Mouse (Mus musculus): Measurements from ENCODE around the gene Tmem51. TPM values are rescaled to one million over a fixed set of nuclear protein-coding genes. Genes with fewer than 3 reads are reported as not detected.

Tmem51 gene
- polyA plus RNA-seq, 1 experiment = not detected

DNA sequence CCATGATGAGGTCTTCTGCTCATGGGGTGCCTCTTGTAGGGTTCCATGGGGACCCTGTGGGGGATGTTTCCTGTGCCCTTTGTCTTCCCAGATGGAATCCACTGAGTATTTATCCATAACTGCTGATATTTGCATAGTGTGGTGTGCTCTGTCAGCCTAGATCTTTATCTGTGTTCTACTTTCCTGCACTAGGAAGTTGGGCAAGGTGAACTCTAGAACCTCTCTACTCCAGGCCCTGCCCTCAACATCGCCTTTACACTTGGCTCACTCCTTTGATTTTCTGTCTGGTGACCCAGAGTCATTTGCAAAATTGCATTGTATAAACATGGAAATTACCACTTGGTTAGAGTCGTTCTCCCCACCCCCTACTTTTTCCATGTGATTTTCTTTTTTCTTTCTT lies 59.6 kb downstream of the Tmem51 start:
- H3ac ChIP-seq (ENCODE audit: control insufficient read depth, insufficient read length) = no peak overlapping the region
- no peaks in the 10 kb centered on the region for H3K36me3 ChIP-seq (ENCODE audit: control insufficient read depth, insufficient read depth)
- no peaks in the 10 kb centered on the region for H3K79me2 ChIP-seq (ENCODE audit: control insufficient read depth, insufficient read depth)
- no peak overlapping the region for H3K4me2 ChIP-seq (ENCODE audit: low read depth)
- no peak overlapping the region for H3K4me3 ChIP-seq
- H3K27me3 ChIP-seq (ENCODE audit: control insufficient read depth, insufficient read depth, insufficient read length) = no peaks in the 10 kb centered on the region
- no peak for TF ChIP-seq SRF (IDR thresholded peaks at IDR 0.05; ENCODE audit: control insufficient read depth, insufficient read length, low read depth)
- TF ChIP-seq MAX (IDR thresholded peaks at IDR 0.05; ENCODE audit: low read depth) = no peak
- TF ChIP-seq POLR2AphosphoS2 (IDR thresholded peaks at IDR 0.05; ENCODE audit: insufficient read length, low read depth) = no peak
- no peak for TF ChIP-seq USF1 (IDR thresholded peaks at IDR 0.05; ENCODE audit: low read depth)
- no peak for TF ChIP-seq E2F4 (IDR thresholded peaks at IDR 0.05; ENCODE audit: insufficient read depth)

DNA sequence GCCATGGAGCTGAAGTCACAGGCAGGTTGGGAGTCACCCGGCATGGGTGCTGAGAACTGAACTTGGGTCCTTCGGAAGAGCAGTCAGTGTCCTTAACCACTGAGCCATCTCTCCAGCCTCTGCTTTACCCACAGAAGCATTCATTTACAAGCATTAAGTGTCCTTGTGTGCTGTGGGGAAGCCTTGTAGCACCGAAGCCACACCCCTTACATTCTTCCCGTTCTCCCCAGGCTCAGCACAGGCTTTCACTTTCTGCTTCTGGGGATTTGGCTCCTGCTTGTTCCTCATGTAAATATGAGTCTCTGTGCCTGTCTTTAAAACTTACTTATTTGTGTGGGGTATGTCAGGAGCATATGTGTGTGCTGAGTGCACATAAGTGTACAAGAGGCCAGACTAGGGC lies 60.9 kb downstream of the Tmem51 start:
- Histone ChIP-seq H3K4me3 (no peak overlapping the region), H3K27me3 (ENCODE audit: control insufficient read depth, insufficient read depth, insufficient read length) (no peaks in the 10 kb centered on the region), H3ac (ENCODE audit: control insufficient read depth, insufficient read length) (no peak overlapping the region), H3K36me3 (ENCODE audit: control insufficient read depth, insufficient read depth) (no peaks in the 10 kb centered on the region), H3K4me2 (ENCODE audit: low read depth) (no peak overlapping the region), H3K79me2 (ENCODE audit: control insufficient read depth, insufficient read depth) (no peaks in the 10 kb centered on the region)
- TF ChIP-seq MYOD1 (IDR thresholded peaks at IDR 0.05; ENCODE audit: control insufficient read depth in 1 of 3, insufficient read length in 2 of 3, low read depth in 2 of 3) (no peak), E2F4 (IDR thresholded peaks at IDR 0.05; ENCODE audit: insufficient read depth) (no peak), MAX (IDR thresholded peaks at IDR 0.05; ENCODE audit: low read depth) (no peak), CEBPB (IDR thresholded peaks at IDR 0.05; ENCODE audit: insufficient read depth, poor library complexity, severe bottlenecking) (no peak), POLR2AphosphoS2 (IDR thresholded peaks at IDR 0.05; ENCODE audit: insufficient read length, low read depth) (no peak), TCF12 (IDR thresholded peaks at IDR 0.05; ENCODE audit: insufficient read depth, poor library complexity, severe bottlenecking) (no peak)

DNA sequence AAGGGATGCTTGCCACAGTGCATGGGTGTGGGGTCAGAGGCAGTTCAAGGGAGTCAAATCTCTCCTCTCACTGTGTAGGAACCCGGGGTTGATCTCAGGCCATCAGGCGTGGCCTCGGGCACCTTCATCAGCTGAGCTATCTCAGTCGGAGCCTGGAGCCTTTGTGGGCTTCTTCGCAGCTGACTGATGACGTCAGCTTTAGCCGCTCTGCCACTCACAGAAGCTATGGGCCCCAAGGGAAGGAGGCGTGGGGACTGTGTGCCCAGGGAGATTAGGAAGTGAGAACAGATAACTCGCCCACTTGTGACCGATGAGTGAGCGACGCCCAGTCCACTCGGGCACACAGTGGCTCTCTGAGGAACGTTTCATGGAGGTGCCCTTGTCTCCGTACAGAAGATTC lies 66.4 kb downstream of the Tmem51 start:
- H3ac ChIP-seq (ENCODE audit: control insufficient read depth, insufficient read length) = no peak overlapping the region
- peaks cover 12% of the 10 kb centered on the region for H3K27me3 ChIP-seq (ENCODE audit: control insufficient read depth, insufficient read depth, insufficient read length)
- no peaks in the 10 kb centered on the region for H3K79me2 ChIP-seq (ENCODE audit: control insufficient read depth, insufficient read depth)
- H3K36me3 ChIP-seq (ENCODE audit: control insufficient read depth, insufficient read depth) = no peaks in the 10 kb centered on the region
- no peak for TF ChIP-seq POLR2AphosphoS2 (IDR thresholded peaks at IDR 0.05; ENCODE audit: insufficient read length, low read depth)
- TF ChIP-seq TCF3 (IDR thresholded peaks at IDR 0.05; ENCODE audit: insufficient read length, low read depth) = no peak
- TF ChIP-seq REST (IDR thresholded peaks at IDR 0.05; ENCODE audit: insufficient read depth, insufficient read length) = no peak
- TF ChIP-seq MAX (IDR thresholded peaks at IDR 0.05; ENCODE audit: low read depth) = no peak
- no peak overlapping the region for H3K4me3 ChIP-seq
- H3K4me2 ChIP-seq (ENCODE audit: low read depth) = no peak overlapping the region

DNA sequence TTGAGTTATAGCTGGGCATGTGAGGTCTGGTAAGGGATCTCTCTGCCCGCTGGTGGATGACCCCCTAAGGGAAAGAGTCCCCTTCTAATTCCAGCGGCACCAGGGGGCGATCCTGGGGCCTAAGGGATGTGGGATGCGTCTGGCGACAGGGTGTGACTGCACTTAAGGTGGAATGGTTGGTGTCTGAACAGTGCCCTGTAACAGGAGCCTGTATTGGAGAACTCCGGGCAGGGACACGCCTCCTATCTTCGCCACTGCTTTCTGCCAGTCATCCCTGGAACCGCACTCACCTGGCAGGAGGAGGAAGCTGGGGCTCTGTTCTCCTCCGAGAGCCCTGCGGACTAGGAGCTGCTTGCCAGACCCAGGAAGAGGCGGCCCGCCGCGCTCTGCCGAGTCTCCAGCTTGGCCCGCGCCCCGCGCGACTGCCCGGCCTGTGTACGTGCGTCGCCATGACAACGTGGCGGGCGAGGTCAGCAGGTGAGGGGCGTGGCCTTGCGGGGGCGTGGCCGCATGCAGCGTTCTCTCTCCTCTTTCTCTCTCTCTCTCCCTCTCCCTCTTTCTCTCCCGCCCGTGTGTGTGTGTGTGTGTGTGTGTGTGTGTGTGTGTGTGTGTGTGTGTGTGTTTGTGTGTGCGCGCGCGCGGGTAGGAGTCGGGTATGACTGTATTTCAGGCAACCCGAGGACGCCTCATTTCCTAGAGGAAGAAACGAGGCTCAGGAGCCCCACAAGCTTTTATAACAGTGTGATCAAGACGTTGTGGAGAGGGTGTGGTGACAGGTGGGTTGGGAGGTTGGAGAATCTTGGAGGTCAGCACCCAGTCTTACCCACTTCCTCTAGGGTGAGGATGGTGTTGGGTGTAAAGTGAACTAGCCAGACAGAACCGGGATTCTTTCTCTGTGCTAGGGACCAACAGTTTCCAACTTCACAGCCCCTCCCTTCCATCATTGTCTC lies 69.2 kb downstream of the Tmem51 start, which contains the start of gene Fhad1:
Fhad1 (minus strand) TSS at position 424 of the 950 bp plus-strand sequence.
- Histone ChIP-seq H3ac (ENCODE audit: control insufficient read depth, insufficient read length) (no peak within 1 kb of the TSS), H3K36me3 (ENCODE audit: control insufficient read depth, insufficient read depth) (no peaks in the 10 kb centered on the region), H3K4me2 (ENCODE audit: low read depth) (no peak within 1 kb of the TSS), H3K27me3 (ENCODE audit: control insufficient read depth, insufficient read depth, insufficient read length) (peaks cover 12% of the 10 kb centered on the region), H3K4me3 (no peak within 1 kb of the TSS), H3K79me2 (ENCODE audit: control insufficient read depth, insufficient read depth) (no peaks in the 10 kb centered on the region)
- TF ChIP-seq SRF (IDR thresholded peaks at IDR 0.05; ENCODE audit: control insufficient read depth, insufficient read length, low read depth) (no peak), TCF3 (IDR thresholded peaks at IDR 0.05; ENCODE audit: insufficient read length, low read depth) (no peak), REST (IDR thresholded peaks at IDR 0.05; ENCODE audit: insufficient read depth, insufficient read length) (no peak), E2F4 (IDR thresholded peaks at IDR 0.05; ENCODE audit: insufficient read depth) (no peak), MYOD1 (IDR thresholded peaks at IDR 0.05; ENCODE audit: control insufficient read depth in 1 of 3, insufficient read length in 2 of 3, low read depth in 2 of 3) (no peak), MAX (IDR thresholded peaks at IDR 0.05; ENCODE audit: low read depth) (no peak), MYOG (IDR thresholded peaks at IDR 0.05; ENCODE audit: control insufficient read depth in 1 of 3, insufficient read depth in 1 of 3, insufficient read length in 2 of 3, low read depth in 2 of 3) (no peak), TCF12 (IDR thresholded peaks at IDR 0.05; ENCODE audit: insufficient read depth, poor library complexity, severe bottlenecking) (no peak), USF1 (IDR thresholded peaks at IDR 0.05; ENCODE audit: low read depth) (no peak), POLR2A (IDR thresholded peaks at IDR 0.05; ENCODE audit: insufficient read length, low read depth) (no peak), CEBPB (IDR thresholded peaks at IDR 0.05; ENCODE audit: insufficient read depth, poor library complexity, severe bottlenecking) (no peak)

DNA sequence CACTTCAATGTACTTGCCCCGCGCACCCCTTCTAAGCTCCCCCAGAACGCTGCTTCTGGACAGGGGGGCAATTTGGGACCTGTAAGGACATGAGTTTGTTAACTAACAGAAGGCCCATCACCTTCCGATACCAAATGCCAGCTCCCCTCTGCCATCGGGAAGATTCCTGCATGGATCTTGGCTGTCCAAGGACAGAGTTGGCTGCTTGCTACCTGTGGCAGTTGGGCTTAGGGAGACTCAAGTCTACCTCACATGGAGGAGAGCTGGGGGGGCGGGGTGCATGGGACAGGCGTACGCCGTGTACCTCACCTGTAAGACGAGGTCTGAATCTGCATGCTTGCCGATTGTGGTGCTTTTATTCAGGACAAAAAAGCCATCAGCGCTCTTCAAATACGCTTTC lies 72.9 kb downstream of the Tmem51 start:
- Histone ChIP-seq H3ac (ENCODE audit: control insufficient read depth, insufficient read length) (no peak overlapping the region), H3K27me3 (ENCODE audit: control insufficient read depth, insufficient read depth, insufficient read length) (peaks cover 7% of the 10 kb centered on the region)

More for the DNA sequence above, 72.9 kb downstream of the Tmem51 start:
- Histone ChIP-seq H3K4me2 (ENCODE audit: low read depth) (no peak overlapping the region), H3K4me3 (no peak overlapping the region), H3K36me3 (ENCODE audit: control insufficient read depth, insufficient read depth) (no peaks in the 10 kb centered on the region), H3K79me2 (ENCODE audit: control insufficient read depth, insufficient read depth) (no peaks in the 10 kb centered on the region)
- TF ChIP-seq POLR2A (IDR thresholded peaks at IDR 0.05; ENCODE audit: insufficient read length, low read depth) (no peak), TCF3 (IDR thresholded peaks at IDR 0.05; ENCODE audit: insufficient read length, low read depth) (no peak), SRF (IDR thresholded peaks at IDR 0.05; ENCODE audit: control insufficient read depth, insufficient read length, low read depth) (no peak), E2F4 (IDR thresholded peaks at IDR 0.05; ENCODE audit: insufficient read depth) (no peak), MYOG (IDR thresholded peaks at IDR 0.05; ENCODE audit: control insufficient read depth in 1 of 3, insufficient read depth in 1 of 3, insufficient read length in 2 of 3, low read depth in 2 of 3) (no peak), REST (IDR thresholded peaks at IDR 0.05; ENCODE audit: insufficient read depth, insufficient read length) (no peak), POLR2AphosphoS2 (IDR thresholded peaks at IDR 0.05; ENCODE audit: insufficient read length, low read depth) (no peak), CEBPB (IDR thresholded peaks at IDR 0.05; ENCODE audit: insufficient read depth, poor library complexity, severe bottlenecking) (no peak), MYOD1 (IDR thresholded peaks at IDR 0.05; ENCODE audit: control insufficient read depth in 1 of 3, insufficient read length in 2 of 3, low read depth in 2 of 3) (no peak), TCF12 (IDR thresholded peaks at IDR 0.05; ENCODE audit: insufficient read depth, poor library complexity, severe bottlenecking) (no peak), USF1 (IDR thresholded peaks at IDR 0.05; ENCODE audit: low read depth) (no peak), MAX (IDR thresholded peaks at IDR 0.05; ENCODE audit: low read depth) (no peak)

Measured in myocyte (in vitro differentiated cells).